Mouse (Mus musculus) midbrain, embryonic 16.5 days (tissue): ENCODE measurements around the gene Stat5b. TPM values are rescaled to one million over a fixed set of nuclear protein-coding genes. Genes with fewer than 3 reads are reported as not detected.

Experiments used
- ATAC-seq: fragments of 200-750 bp; cut with Nextera tagmentation; 2 replicates; pipeline ENCODE4 v1.8.0; 2017; ENCODE audit warnings: moderate TSS enrichment
- H3K27ac ChIP-seq: fragments of 300-500 bp; sonication (generic); 2 replicates; pipeline ENCODE4 v1.5.1; 2014; ENCODE audit warnings: mild to moderate bottlenecking, low read length, mixed read lengths
- H3K27me3 ChIP-seq: fragments of 300-500 bp; sonication (generic); 2 replicates; pipeline ENCODE4 v1.6.1; 2014; ENCODE audit warnings: low read depth, low read length, mixed read lengths; ENCODE audit not compliant: control insufficient read depth, insufficient read depth
- H3K36me3 ChIP-seq: fragments of 300-500 bp; sonication (generic); 2 replicates; pipeline ENCODE4 v1.6.1; 2014; ENCODE audit warnings: mild to moderate bottlenecking, low read length, moderate library complexity, mixed read lengths; ENCODE audit not compliant: control insufficient read depth, insufficient read depth
- H3K4me1 ChIP-seq: fragments of 300-500 bp; sonication (generic); 2 replicates; pipeline ENCODE4 v1.6.1; 2014; ENCODE audit warnings: mild to moderate bottlenecking, low read length, mixed read lengths; ENCODE audit not compliant: control insufficient read depth, insufficient read depth
- H3K4me2 ChIP-seq: fragments of 300-500 bp; sonication (generic); 2 replicates; pipeline ENCODE4 v1.6.1; 2014; ENCODE audit warnings: mild to moderate bottlenecking, low read length, mixed read lengths
- H3K4me3 ChIP-seq: fragments of 300-500 bp; sonication (generic); 2 replicates; pipeline ENCODE4 v1.5.1; 2014; ENCODE audit warnings: low read depth, mild to moderate bottlenecking, low read length, moderate library complexity, mixed read lengths
- H3K9ac ChIP-seq: fragments of 300-500 bp; sonication (generic); 2 replicates; pipeline ENCODE4 v1.6.1; 2014; ENCODE audit warnings: low read depth, low read length, mixed read lengths
- H3K9me3 ChIP-seq: fragments of 300-500 bp; sonication (generic); replicated peaks from 2 replicates; pipeline ENCODE4 v1.6.1; 2014; ENCODE audit warnings: mild to moderate bottlenecking, low read length, mixed read lengths; ENCODE audit not compliant: control insufficient read depth, poor library complexity, severe bottlenecking
- WGBS: fragments of 180-500 bp; shearing (Covaris S2); extraction: QIAGEN DNeasy Blood & Tissue Kit; methylation state at CpG from one replicate; pipeline ENCODE4 v1.1.7; 2014; 5-methylcytosine and 5-hydroxymethylcytosine counted together
- polyA plus RNA-seq: library from polyadenylated mRNA; unstranded; fragments of >200 nt; fragmentation: Nextera tagmentation; extraction: Ambion mirVana; gene quantifications from 2 replicates; pipeline ENCODE4 v1.2.1, GENCODE M21; 2015

Gene Stat5b
- polyA plus RNA-seq, 1 experiment from 2014 or later, result 17.5 TPM

- Histone ChIP-seq H3K36me3 (peaks cover 5% of the 10 kb centered on the region; the same call in 1 of the 2 replicates), H3K9me3 (no peaks in the 10 kb centered on the region), H3K9ac (peak overlapping the region; percentile 78), H3K4me2 (peak overlapping the region; percentile 84), H3K27ac (no peak overlapping the region), H3K27me3 (no peaks in the 10 kb centered on the region), H3K4me3 (peak overlapping the region; percentile 62), H3K4me1 (peaks cover 16% of the 10 kb centered on the region)
- WGBS, result 1% methylated on average over 12 of the region's 13 CpGs
- no peak for ATAC-seq
Measured at GRCm38 (mm10) chr11:100737105-100737733, 113.3 kb downstream of the Stat5b start.

- no peaks in the 10 kb centered on the region for H3K9me3 ChIP-seq
- H3K9ac ChIP-seq, result no peak overlapping the region
- H3K4me2 ChIP-seq, result peak overlapping the region; percentile 84
- H3K36me3 ChIP-seq, result peaks cover 5% of the 10 kb centered on the region; the same call in 1 of the 2 replicates
- H3K4me3 ChIP-seq, result peak overlapping the region; percentile 62
- H3K4me1 ChIP-seq, result peaks cover 16% of the 10 kb centered on the region
- 75% methylated on average over 4 of the region's 4 CpGs for WGBS
- no peak for ATAC-seq
- H3K27ac ChIP-seq, result no peak overlapping the region
- no peaks in the 10 kb centered on the region for H3K27me3 ChIP-seq
Measured at GRCm38 (mm10) chr11:100736746-100737080, 113.8 kb downstream of the Stat5b start.

GRCm38 (mm10) chr11:100735954-100736745 is 114.4 kb downstream of the Stat5b start:
- Histone ChIP-seq H3K4me2 (no peak overlapping the region), H3K9ac (no peak overlapping the region), H3K4me1 (peaks cover 16% of the 10 kb centered on the region), H3K27ac (no peak overlapping the region), H3K9me3 (no peaks in the 10 kb centered on the region), H3K36me3 (peaks cover under 1% of the 10 kb centered on the region; the same call in 1 of the 2 replicates), H3K27me3 (no peaks in the 10 kb centered on the region), H3K4me3 (no peak overlapping the region)
- WGBS, result 85% methylated on average over 14 of the region's 14 CpGs
- ATAC-seq, result no peak

GRCm38 (mm10) chr11:100735134-100735865 is 115.2 kb downstream of the Stat5b start:
- H3K4me2 ChIP-seq, result no peak overlapping the region

More at GRCm38 (mm10) chr11:100735134-100735865, 115.2 kb downstream of the Stat5b start:
- Histone ChIP-seq H3K27me3 (no peaks in the 10 kb centered on the region), H3K9ac (no peak overlapping the region), H3K27ac (no peak overlapping the region), H3K36me3 (no peaks in the 10 kb centered on the region), H3K9me3 (no peaks in the 10 kb centered on the region), H3K4me1 (peaks cover 16% of the 10 kb centered on the region), H3K4me3 (no peak overlapping the region)
- 87% methylated on average over 9 of the region's 9 CpGs for WGBS
- no peak for ATAC-seq

Other genes with a start within 250 kb of the Stat5b start
- 97.7 TPM in 2 replicates for gene Nkiras2, start 231.5 kb downstream of the Stat5b start, polyA plus RNA-seq
- 289 and 327 TPM in 2 replicates for gene Dnajc7, start 230.6 kb downstream of the Stat5b start, polyA plus RNA-seq
- 0.41 and 0.92 TPM in 2 replicates for gene Zfp385c, start 158.3 kb downstream of the Stat5b start, polyA plus RNA-seq
- 2.8 and 2.9 TPM in 2 replicates for gene Dhx58, start 146.5 kb downstream of the Stat5b start, polyA plus RNA-seq
- 64.9 and 65.9 TPM in 2 replicates for gene Kat2a, start 138.3 kb downstream of the Stat5b start, polyA plus RNA-seq
- gene Hspb9, start 136.9 kb downstream of the Stat5b start, polyA plus RNA-seq, result 0.34 TPM in 1 of 2 replicates, not detected in the other
- gene Rab5c, start 112.5 kb downstream of the Stat5b start, polyA plus RNA-seq, result 41.1 and 43.3 TPM in 2 replicates
- gene Kcnh4, start 90.8 kb downstream of the Stat5b start, polyA plus RNA-seq, result 11.4 and 12.3 TPM in 2 replicates
- 2.5 and 4.6 TPM in 2 replicates for gene Hcrt, start 87.8 kb downstream of the Stat5b start, polyA plus RNA-seq
- 6.8 and 7.5 TPM in 2 replicates for gene Ghdc, start 79.8 kb downstream of the Stat5b start, polyA plus RNA-seq
- gene Stat5a, start 8.6 kb upstream of the Stat5b start, polyA plus RNA-seq, result 2.1 and 3.2 TPM in 2 replicates
- gene Stat3, start 88.8 kb upstream of the Stat5b start, polyA plus RNA-seq, result 37.3 and 39.0 TPM in 2 replicates
- 40.0 TPM in 2 replicates for gene Cavin1, start 120.2 kb upstream of the Stat5b start, polyA plus RNA-seq
- gene Atp6v0a1, start 158.7 kb upstream of the Stat5b start, polyA plus RNA-seq, result 155 and 172 TPM in 2 replicates
- 13.2 and 14.2 TPM in 2 replicates for gene Naglu, start 219.3 kb upstream of the Stat5b start, polyA plus RNA-seq
- gene Hsd17b1, start 227.7 kb upstream of the Stat5b start, polyA plus RNA-seq, result 0.21 and 0.49 TPM in 2 replicates
- 42.0 and 43.5 TPM in 2 replicates for gene Coasy, start 231.8 kb upstream of the Stat5b start, polyA plus RNA-seq
- 93.8 and 96.5 TPM in 2 replicates for gene Mlx, start 236.6 kb upstream of the Stat5b start, polyA plus RNA-seq
- 15.2 and 17.6 TPM in 2 replicates for gene Psmc3ip, start 244.7 kb upstream of the Stat5b start, polyA plus RNA-seq